Mouse (Mus musculus) lung, adult 2 months (tissue): ENCODE data around the gene Ctnna3. TPM values are rescaled to one million over a fixed set of nuclear protein-coding genes. Genes with fewer than 3 reads are reported as not detected.

Experiments
- DNase-seq: peaks from one replicate; pipeline ENCODE4 v3.0.0; 2022
- H3K4me1 ChIP-seq: fragments of 200-500 bp; 2 replicates; pipeline ENCODE4 v1.6.1; 2011; ENCODE audit warnings: low read length; ENCODE audit not compliant: control insufficient read depth, insufficient read depth
- H3K4me3 ChIP-seq: fragments of 200-500 bp; replicated peaks from 2 replicates; pipeline ENCODE3; 2011; ENCODE audit warnings: low read depth, mild to moderate bottlenecking, control low read depth, low read length; ENCODE audit errors: extremely low read depth
- CTCF ChIP-seq: fragments of 200-500 bp; IDR thresholded peaks from 2 replicates; pipeline ENCODE4 v1.5.1; 2011; ENCODE audit warnings: mild to moderate bottlenecking, low read length, control low read depth; ENCODE audit not compliant: insufficient read depth
- POLR2A ChIP-seq: fragments of 200-500 bp; IDR thresholded peaks from 2 replicates; pipeline ENCODE4 v1.6.1; 2011; ENCODE audit warnings: low read depth, mild to moderate bottlenecking, control low read depth, low read length, borderline replicate concordance; ENCODE audit errors: extremely low read depth
- WGBS: fragments of 180-500 bp; shearing (Covaris S2); methylation state at CpG from one replicate; pipeline ENCODE4 v1.1.7; 2018; 5-methylcytosine and 5-hydroxymethylcytosine counted together
- polyA plus RNA-seq: library from polyadenylated mRNA; depleted of rRNA; stranded (reverse); fragments of >200 nt; gene quantifications from 2 replicates; pipeline ENCODE4 v1.2.3, GENCODE M21; 2012

The Ctnna3 gene
- polyA plus RNA-seq, 1 experiment, result 0.33 TPM

GRCm38 (mm10) chr10:64748651-64749050 lies 1318.8 kb downstream of the Ctnna3 start:
- DNase-seq, result no peak
- TF ChIP-seq CTCF (no peak), POLR2A (no peak)
- no peak overlapping the region for H3K4me3 ChIP-seq
- H3K4me1 ChIP-seq, result no peaks in the 10 kb centered on the region

- no peak overlapping the region for H3K4me3 ChIP-seq
- no peak for DNase-seq
- H3K4me1 ChIP-seq, result no peaks in the 10 kb centered on the region
- 27% methylated on average over 5 of the region's 5 CpGs for WGBS
- TF ChIP-seq POLR2A (no peak), CTCF (0 out of 2 replicates have a peak, but pooled peaks have one; percentile 5)
Measured at GRCm38 (mm10) chr10:64750791-64751190, 1320.9 kb downstream of the Ctnna3 start.

- TF ChIP-seq POLR2A, result no peak
- no peak for TF ChIP-seq CTCF
- WGBS, result 100% methylated on average over 1 of the region's 1 CpGs
- no peaks in the 10 kb centered on the region for H3K4me1 ChIP-seq
- DNase-seq, result no peak
- H3K4me3 ChIP-seq, result no peak overlapping the region
Measured at GRCm38 (mm10) chr10:64836315-64836714, 1406.4 kb downstream of the Ctnna3 start.

- H3K4me3 ChIP-seq, result no peak overlapping the region
- DNase-seq, result no peak
- 68% methylated on average over 2 of the region's 2 CpGs for WGBS
- no peaks in the 10 kb centered on the region for H3K4me1 ChIP-seq
- TF ChIP-seq POLR2A (no peak), CTCF (no peak)
Measured at GRCm38 (mm10) chr10:64861439-64861838, 1431.5 kb downstream of the Ctnna3 start.

- H3K4me3 ChIP-seq, result no peak overlapping the region
- no peak for DNase-seq
- 60% methylated on average over 3 of the region's 3 CpGs for WGBS
- H3K4me1 ChIP-seq, result no peaks in the 10 kb centered on the region
- TF ChIP-seq POLR2A (no peak), CTCF (no peak)
Measured at GRCm38 (mm10) chr10:64870888-64871287, 1441.0 kb downstream of the Ctnna3 start.

GRCm38 (mm10) chr10:64876506-64876905 lies 1446.6 kb downstream of the Ctnna3 start:
- no peak for TF ChIP-seq POLR2A
- no peak for TF ChIP-seq CTCF
- no peak overlapping the region for H3K4me3 ChIP-seq
- DNase-seq, result no peak
- WGBS, result 54% methylated on average over 2 of the region's 2 CpGs
- H3K4me1 ChIP-seq, result no peaks in the 10 kb centered on the region

GRCm38 (mm10) chr10:64879860-64880259 lies 1450.0 kb downstream of the Ctnna3 start:
- no peak for DNase-seq
- no peaks in the 10 kb centered on the region for H3K4me1 ChIP-seq
- H3K4me3 ChIP-seq, result no peak overlapping the region
- no peak for TF ChIP-seq POLR2A
- TF ChIP-seq CTCF, result no peak
- WGBS, result 78% methylated on average over 3 of the region's 3 CpGs

GRCm38 (mm10) chr10:64886946-64887345 lies 1457.0 kb downstream of the Ctnna3 start:
- 91% methylated on average over 9 of the region's 9 CpGs for WGBS
- no peak for DNase-seq
- no peaks in the 10 kb centered on the region for H3K4me1 ChIP-seq

GRCm38 (mm10) chr10:64892458-64892857 lies 1462.6 kb downstream of the Ctnna3 start:
- DNase-seq, result no peak
- Histone ChIP-seq H3K4me3 (no peak overlapping the region), H3K4me1 (no peaks in the 10 kb centered on the region)
- no peak for TF ChIP-seq CTCF
- no peak for TF ChIP-seq POLR2A

More at GRCm38 (mm10) chr10:64886946-64887345, 1457.0 kb downstream of the Ctnna3 start:
- no peak overlapping the region for H3K4me3 ChIP-seq
- no peak for TF ChIP-seq POLR2A
- TF ChIP-seq CTCF, result no peak

- no peaks in the 10 kb centered on the region for H3K4me1 ChIP-seq
- H3K4me3 ChIP-seq, result no peak overlapping the region
- DNase-seq, result no peak
- no peak for TF ChIP-seq POLR2A
- TF ChIP-seq CTCF, result no peak
- WGBS, result 73% methylated on average over 1 of the region's 1 CpGs
Measured at GRCm38 (mm10) chr10:64898739-64899138, 1468.8 kb downstream of the Ctnna3 start.
